Mouse (Mus musculus) cerebellum, adult (tissue): ENCODE data around the gene Esrra.
"Not testable (repeated sequence)": the region's sequence is repeated elsewhere in the genome, so short reads cannot be mapped to it uniquely, and the experiment has no call there.

Experiments used
- ATAC-seq: cut with Nextera tagmentation; 2 replicates; pipeline ENCODE4 v1.9.2; 2017; ENCODE audit warnings: mild to moderate bottlenecking, moderate library complexity, mixed read lengths; ENCODE audit not compliant: insufficient number of reproducible peaks, low FRiP score, low TSS enrichment

Esrra gene

GRCm38 (mm10) chr19:6906199-6906598 lies 15.4 kb downstream of the Esrra start:
- ATAC-seq: no peak

DNA sequence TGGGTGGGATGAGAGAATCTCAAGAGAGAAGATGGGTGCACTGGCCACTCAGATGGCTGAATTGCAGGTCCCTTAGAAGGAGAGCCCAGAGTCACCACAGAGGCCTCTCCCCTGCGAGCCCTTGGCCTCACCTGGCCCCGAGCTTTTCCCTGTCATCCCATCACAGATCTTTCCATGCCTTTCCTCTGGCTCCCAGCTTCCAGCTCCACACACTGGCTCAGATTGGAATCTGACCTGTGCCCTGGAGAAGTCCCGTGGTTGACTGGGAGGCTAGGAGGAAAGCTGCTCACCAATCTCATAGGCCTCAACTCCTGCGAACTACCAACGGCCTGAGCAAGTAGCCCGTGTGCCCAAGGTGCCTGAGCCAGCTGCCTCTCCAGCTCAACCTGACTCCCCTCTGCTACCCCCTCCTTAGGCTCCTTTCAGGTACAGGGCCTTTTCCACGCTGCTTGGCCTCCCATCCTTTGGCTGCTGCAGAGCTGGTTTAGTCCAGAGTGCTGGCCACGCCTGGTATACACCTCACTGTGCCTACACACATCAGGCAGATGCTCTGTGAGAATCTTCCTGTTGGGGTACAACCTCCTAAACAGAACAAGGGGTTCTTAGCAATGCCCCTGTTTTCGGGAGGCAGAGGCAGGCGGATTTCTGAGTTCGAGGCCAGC lies 16.0 kb downstream of the Esrra start:
- ATAC-seq: no peak

GRCm38 (mm10) chr19:6904846-6905245 lies 16.8 kb downstream of the Esrra start:
- no peak for ATAC-seq

DNA sequence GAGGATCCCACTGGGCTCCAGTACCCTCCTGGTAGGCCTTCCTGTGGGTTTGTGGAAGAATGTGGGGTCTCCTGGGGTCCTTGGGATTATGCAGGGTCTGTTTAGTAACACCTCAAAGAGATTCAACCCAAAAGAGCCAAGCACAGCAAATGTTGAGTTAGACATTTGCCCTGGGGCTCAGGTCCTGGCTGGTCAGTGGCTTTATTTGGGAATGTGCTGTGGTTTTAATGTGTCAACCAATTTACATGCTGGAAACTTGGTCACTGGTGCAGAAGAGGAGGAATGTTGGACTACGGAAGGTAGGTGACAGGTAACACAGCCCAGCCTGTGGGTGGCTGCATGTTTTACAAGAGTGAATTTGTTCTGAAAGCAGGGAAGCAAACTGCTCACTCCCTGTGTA lies 18.6 kb downstream of the Esrra start:
- ATAC-seq: no peak

- ATAC-seq: no peak
Observed at GRCm38 (mm10) chr19:6899641-6900040, 22.0 kb downstream of the Esrra start.

DNA sequence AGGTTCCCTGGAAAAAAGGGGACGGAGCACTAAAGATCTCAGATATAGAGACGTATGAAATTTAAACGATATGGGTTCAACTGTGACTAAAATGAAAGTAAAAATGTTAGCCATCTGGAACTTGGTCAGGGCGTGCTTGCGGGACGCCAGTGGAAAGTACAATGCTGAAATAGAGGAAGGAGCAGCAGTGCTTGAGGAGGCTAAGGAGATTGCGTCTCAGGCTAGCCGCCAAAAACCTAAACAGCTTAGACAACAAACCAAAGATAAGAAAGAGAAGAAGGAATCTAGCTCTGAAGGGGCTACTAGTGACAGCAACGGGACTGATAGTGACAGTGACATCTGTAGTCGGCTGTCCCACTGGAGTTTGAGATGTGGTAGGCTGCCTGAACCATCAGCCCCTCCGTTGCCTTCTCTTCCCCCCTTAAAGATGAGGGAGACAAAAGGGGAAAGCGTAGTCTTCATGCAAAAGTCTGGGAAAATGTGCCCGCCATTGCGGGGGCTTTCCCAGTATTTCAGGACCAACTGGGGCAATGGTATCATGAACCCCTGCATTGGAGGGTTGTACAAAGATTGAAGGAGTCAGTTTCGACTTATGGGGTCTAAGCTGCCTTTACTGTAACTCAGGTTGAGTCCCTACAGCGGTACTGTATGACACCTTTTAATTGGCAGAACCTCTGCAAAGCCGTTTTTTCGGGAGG lies 25.9 kb downstream of the Esrra start:
- ATAC-seq: not testable (repeated sequence)

- ATAC-seq: no peak
Observed at GRCm38 (mm10) chr19:6893731-6894451, 27.7 kb downstream of the Esrra start.

GRCm38 (mm10) chr19:6892512-6892911 lies 29.1 kb downstream of the Esrra start:
- ATAC-seq: no peak

DNA sequence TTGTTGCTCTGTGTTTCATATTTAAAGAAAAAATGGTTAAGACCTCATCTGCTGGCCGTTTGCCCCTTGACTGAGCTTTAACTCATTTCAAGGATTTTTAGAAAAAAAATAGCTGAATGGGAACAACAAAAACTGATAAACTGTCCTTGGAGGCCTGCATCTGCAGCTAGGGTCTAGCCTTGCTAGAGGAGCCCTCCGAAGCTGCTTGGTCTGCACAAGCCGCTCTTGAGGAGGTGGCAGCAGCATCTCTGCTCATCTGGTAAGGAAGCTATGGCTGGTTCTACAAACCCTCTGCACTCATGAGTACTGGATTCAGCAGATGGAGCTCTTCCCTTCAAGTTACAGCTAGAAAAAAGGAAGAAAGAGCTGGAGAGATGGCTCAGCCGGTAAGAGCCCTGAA lies 43.6 kb downstream of the Esrra start:
- no peak for ATAC-seq

GRCm38 (mm10) chr19:6876799-6877198 lies 44.8 kb downstream of the Esrra start:
- ATAC-seq: no peak

- no peak for ATAC-seq
Observed at GRCm38 (mm10) chr19:6875834-6876233, 45.8 kb downstream of the Esrra start.

GRCm38 (mm10) chr19:6874257-6874656 lies 47.4 kb downstream of the Esrra start:
- no peak for ATAC-seq

- no peak for ATAC-seq
Observed at GRCm38 (mm10) chr19:6872701-6873100, 48.9 kb downstream of the Esrra start.

DNA sequence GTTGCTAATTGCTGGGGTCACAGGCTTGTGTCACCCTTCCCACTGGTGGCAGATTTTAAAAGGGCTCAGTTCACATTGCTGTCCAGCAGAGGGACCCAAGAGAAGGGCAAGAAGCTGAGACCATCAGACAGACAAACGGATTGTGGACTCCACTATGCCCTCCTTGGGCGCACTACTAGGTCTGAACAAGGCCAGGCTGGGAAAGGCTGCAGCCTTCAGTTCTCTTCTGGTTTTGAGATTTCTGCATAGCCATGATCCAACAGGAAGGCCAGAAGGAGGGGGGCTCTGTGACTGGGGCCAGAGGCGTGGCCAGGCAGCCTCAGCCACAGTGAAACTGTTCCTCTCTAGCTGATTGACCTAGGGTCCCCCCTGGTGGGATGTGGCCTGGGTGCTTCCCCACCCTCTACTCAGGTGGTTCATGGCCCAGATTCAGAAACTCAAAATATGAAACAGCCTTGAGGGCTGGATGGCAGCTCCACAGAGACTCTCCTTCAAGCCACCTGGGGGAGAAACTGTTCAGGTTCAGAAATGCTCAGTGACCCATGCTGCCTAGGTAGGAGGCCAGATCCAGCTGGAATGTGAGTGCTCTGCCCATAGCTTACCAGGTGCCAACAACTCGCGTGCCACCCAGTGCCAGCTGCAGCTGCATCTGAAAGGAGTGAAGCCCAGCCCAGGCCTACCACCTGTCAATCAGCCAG lies 49.9 kb downstream of the Esrra start:
- no peak for ATAC-seq

GRCm38 (mm10) chr19:6869355-6869754 lies 52.3 kb downstream of the Esrra start:
- ATAC-seq: no peak

DNA sequence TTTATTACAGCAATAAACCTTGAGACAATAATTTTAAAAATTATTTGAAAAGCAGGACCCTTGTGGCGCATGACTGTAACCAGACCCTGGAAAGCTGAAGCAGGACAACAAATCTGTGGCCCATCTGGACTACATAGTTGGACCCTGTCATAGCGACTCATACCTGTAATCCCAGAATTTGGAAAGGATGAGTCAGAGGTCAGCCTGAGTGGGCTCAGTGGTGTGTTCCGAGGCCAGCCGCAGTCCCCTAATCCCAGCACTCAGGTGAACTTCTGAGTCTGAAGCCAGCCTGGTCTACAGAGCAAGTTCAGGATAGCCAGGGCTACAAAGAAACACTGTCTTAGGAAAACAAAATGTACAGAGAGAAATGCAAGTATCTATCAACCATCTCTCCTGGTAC lies 60.2 kb downstream of the Esrra start:
- ATAC-seq: no peak
